Mouse (Mus musculus) hindbrain, embryonic 15.5 days (tissue): ENCODE data around the gene Bri3. TPM values are rescaled to one million over a fixed set of nuclear protein-coding genes. Genes with fewer than 3 reads are reported as not detected.

Experiments
- ATAC-seq: fragments of 200-750 bp; cut with Nextera tagmentation; 2 replicates; pipeline ENCODE4 v1.8.0; 2017; ENCODE audit warnings: low read depth, moderate number of reproducible peaks, moderate TSS enrichment; ENCODE audit not compliant: low FRiP score
- H3K27ac ChIP-seq: fragments of 300-500 bp; sonication (generic); replicated peaks from 2 replicates; pipeline ENCODE4 v1.5.1; 2015; ENCODE audit warnings: mild to moderate bottlenecking, inconsistent platforms
- H3K27me3 ChIP-seq: fragments of 300-500 bp; sonication (generic); 2 replicates; pipeline ENCODE4 v1.6.1; 2015; ENCODE audit warnings: control low read depth, inconsistent platforms
- H3K36me3 ChIP-seq: fragments of 300-500 bp; sonication (generic); 2 replicates; pipeline ENCODE4 v1.6.1; 2015; ENCODE audit warnings: control low read depth, inconsistent platforms
- H3K4me1 ChIP-seq: fragments of 300-500 bp; sonication (generic); replicated peaks from 2 replicates; pipeline ENCODE4 v1.6.1; 2015; ENCODE audit warnings: control low read depth, inconsistent platforms
- H3K4me2 ChIP-seq: fragments of 300-500 bp; sonication (generic); 2 replicates; pipeline ENCODE4 v1.6.1; 2015; ENCODE audit warnings: moderate library complexity, mild to moderate bottlenecking, inconsistent platforms
- H3K4me3 ChIP-seq: fragments of 300-500 bp; sonication (generic); 2 replicates; pipeline ENCODE4 v1.5.1; 2015; ENCODE audit warnings: mild to moderate bottlenecking, inconsistent platforms
- H3K9ac ChIP-seq: fragments of 300-500 bp; sonication (generic); 2 replicates; pipeline ENCODE4 v1.6.1; 2015; ENCODE audit warnings: inconsistent platforms
- H3K9me3 ChIP-seq: fragments of 300-500 bp; sonication (generic); 2 replicates; pipeline ENCODE4 v1.6.1; 2016; ENCODE audit warnings: control low read depth, inconsistent platforms
- WGBS: fragments of 180-500 bp; shearing (Covaris S2); methylation state at CpG from one replicate; pipeline ENCODE4 v1.1.7; 2015; 5-methylcytosine and 5-hydroxymethylcytosine counted together
- polyA plus RNA-seq: library from polyadenylated mRNA; unstranded; fragments of >200 nt; fragmentation: Nextera tagmentation; extraction: Ambion mirVana; gene quantifications from 2 replicates; pipeline ENCODE4 v1.2.1, GENCODE M21; 2015

Gene Bri3
- polyA plus RNA-seq, 1 experiment from 2014 or later, result 105 TPM

DNA sequence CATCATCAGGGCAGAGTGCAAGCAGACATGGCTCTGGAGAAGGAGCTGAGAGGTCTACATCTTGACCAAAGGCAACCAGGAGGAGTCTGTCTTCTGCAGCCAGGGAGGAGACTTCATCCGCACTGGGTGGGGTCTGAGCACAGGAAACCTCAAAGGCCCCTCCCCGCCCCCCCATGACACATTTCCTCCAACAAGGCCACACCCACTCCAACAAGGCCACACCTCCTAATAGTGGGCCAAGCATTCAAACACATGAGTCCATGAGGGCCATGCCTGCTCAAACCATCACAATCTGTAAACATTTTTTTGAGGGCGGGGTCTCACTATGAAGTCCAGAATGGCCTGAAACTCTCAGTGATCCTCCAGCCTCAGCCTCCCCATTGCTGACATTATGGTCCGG, 135.2 kb downstream of the Bri3 start:
- Histone ChIP-seq H3K36me3 (no peaks in the 10 kb centered on the region), H3K4me2 (no peak overlapping the region), H3K27ac (no peak overlapping the region), H3K9ac (no peak overlapping the region), H3K4me3 (no peak overlapping the region), H3K27me3 (no peaks in the 10 kb centered on the region), H3K9me3 (no peaks in the 10 kb centered on the region), H3K4me1 (no peaks in the 10 kb centered on the region)
- no peak for ATAC-seq
- 93% methylated on average over 4 of the region's 4 CpGs for WGBS

DNA sequence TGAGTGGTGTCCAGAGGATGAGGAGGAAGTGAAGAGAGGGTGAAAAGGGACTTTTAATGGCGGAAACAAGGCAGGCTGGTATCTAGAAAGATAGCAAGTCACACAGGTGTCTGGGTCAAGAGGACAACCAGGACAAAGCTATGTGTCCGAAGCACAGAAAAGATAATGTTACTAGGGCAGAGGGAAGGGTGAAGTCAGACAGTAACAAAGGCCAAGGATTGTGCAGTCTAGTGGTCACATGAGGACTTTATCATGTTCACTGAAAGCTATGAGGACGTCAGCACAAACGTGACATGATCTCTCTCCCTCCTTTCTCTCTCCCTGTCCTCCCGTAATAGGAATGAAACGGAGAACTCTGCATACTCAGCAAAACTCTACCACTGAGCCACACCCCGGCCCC, 136.5 kb downstream of the Bri3 start:
- Histone ChIP-seq H3K9ac (no peak overlapping the region), H3K27me3 (no peaks in the 10 kb centered on the region), H3K36me3 (no peaks in the 10 kb centered on the region), H3K4me3 (no peak overlapping the region), H3K4me1 (no peaks in the 10 kb centered on the region), H3K27ac (no peak overlapping the region), H3K4me2 (no peak overlapping the region), H3K9me3 (no peaks in the 10 kb centered on the region)
- WGBS, result 90% methylated on average over 7 of the region's 7 CpGs
- no peak for ATAC-seq

DNA sequence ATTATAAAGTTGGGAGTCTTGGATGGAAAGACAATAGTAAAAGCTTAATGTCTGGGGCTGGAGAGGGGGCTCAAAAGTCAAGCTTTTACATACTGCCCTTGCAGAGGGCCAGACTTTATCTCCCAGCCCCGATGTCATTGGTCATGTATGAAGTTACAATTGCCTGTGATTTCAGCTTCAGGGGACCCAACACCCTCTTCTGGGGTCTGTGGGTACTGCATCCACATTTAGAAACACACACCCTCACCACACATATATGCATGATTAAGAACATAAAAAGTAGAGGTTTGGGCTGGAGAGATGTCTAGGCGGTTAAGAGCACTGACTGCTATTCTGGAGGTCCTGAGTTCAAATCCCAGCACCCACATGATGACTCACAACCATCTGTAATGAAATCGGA, 137.5 kb downstream of the Bri3 start:
- no peaks in the 10 kb centered on the region for H3K36me3 ChIP-seq
- no peak overlapping the region for H3K4me3 ChIP-seq
- no peak overlapping the region for H3K9ac ChIP-seq
- ATAC-seq, result no peak
- no peaks in the 10 kb centered on the region for H3K9me3 ChIP-seq
- WGBS, result 86% methylated on average over 3 of the region's 3 CpGs
- H3K27me3 ChIP-seq, result no peaks in the 10 kb centered on the region
- no peak overlapping the region for H3K27ac ChIP-seq
- H3K4me2 ChIP-seq, result no peak overlapping the region
- no peaks in the 10 kb centered on the region for H3K4me1 ChIP-seq

DNA sequence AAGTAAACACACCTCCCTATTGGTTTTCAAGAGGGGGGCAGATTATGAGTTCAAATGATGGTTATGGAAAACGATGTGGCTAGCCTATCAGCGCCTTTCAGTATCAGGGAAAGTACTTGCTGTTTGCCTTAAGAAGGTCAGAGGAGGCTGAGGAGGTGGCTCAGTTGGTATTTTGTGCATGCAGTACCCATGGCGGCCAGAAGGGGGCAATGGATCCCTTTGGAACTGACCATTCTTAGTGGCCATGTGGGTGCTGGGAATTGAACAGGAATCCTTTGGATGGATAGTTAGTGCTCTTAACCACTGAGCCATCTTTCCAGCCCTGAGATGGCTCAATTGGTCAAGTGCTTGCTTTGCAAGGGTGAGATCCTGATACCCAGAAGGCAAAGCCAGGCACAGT, 139.7 kb downstream of the Bri3 start:
- no peak overlapping the region for H3K27ac ChIP-seq
- no peaks in the 10 kb centered on the region for H3K36me3 ChIP-seq
- H3K9ac ChIP-seq, result no peak overlapping the region
- H3K4me2 ChIP-seq, result no peak overlapping the region
- H3K9me3 ChIP-seq, result no peaks in the 10 kb centered on the region
- 70% methylated on average over 3 of the region's 3 CpGs for WGBS
- no peak for ATAC-seq
- H3K4me1 ChIP-seq, result no peaks in the 10 kb centered on the region
- no peak overlapping the region for H3K4me3 ChIP-seq
- no peaks in the 10 kb centered on the region for H3K27me3 ChIP-seq

DNA sequence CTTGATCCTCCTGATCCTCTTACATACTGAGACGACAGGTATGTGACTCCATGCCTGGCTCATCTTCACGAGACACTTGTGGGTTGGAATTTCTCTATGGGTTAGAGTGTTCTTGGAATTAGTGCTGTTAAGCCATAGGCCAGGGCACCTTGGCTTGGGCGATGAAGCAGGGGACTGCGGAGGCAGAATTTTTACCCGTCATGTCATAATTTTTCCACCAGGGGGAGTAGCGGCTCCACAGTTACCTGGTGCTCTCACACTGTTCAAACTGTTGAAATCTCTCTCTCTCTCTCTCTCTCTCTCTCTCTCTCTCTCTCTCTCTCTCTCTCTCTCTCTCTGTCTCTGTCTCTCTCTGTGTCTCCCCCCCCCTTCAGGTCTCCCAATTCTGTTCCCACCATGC, 143.6 kb downstream of the Bri3 start:
- H3K36me3 ChIP-seq, result no peaks in the 10 kb centered on the region
- no peak overlapping the region for H3K4me3 ChIP-seq
- H3K27ac ChIP-seq, result no peak overlapping the region
- no peaks in the 10 kb centered on the region for H3K27me3 ChIP-seq
- no peaks in the 10 kb centered on the region for H3K9me3 ChIP-seq
- 12% methylated on average over 6 of the region's 6 CpGs for WGBS
- no peak overlapping the region for H3K4me2 ChIP-seq
- ATAC-seq, result peak; percentile 69
- H3K9ac ChIP-seq, result no peak overlapping the region
- H3K4me1 ChIP-seq, result no peaks in the 10 kb centered on the region

DNA sequence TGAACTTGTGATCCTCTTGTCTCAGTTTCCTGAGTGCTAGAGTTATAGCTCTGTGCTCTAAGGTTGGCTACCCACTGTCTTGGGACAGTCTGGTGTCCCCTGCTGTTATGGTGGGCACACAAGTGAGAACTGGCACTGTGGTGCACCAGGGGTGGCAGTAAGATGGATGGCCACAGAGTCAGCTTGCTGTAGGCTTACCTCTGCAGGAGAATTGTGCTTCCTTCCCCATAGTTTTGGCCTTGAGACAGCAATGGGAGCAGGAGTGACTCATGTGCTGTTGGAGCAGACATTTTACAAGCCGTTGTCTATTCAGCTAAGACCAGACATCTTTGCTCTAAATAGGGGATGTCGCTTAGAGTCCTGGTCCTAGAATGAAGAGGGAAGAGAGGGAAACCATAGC, 149.9 kb downstream of the Bri3 start:
- no peak for ATAC-seq
- Histone ChIP-seq H3K36me3 (no peaks in the 10 kb centered on the region), H3K4me3 (no peak overlapping the region), H3K27ac (no peak overlapping the region), H3K27me3 (no peaks in the 10 kb centered on the region), H3K4me2 (no peak overlapping the region), H3K9ac (no peak overlapping the region), H3K4me1 (no peaks in the 10 kb centered on the region), H3K9me3 (no peaks in the 10 kb centered on the region)
- 95% methylated on average over 2 of the region's 2 CpGs for WGBS

DNA sequence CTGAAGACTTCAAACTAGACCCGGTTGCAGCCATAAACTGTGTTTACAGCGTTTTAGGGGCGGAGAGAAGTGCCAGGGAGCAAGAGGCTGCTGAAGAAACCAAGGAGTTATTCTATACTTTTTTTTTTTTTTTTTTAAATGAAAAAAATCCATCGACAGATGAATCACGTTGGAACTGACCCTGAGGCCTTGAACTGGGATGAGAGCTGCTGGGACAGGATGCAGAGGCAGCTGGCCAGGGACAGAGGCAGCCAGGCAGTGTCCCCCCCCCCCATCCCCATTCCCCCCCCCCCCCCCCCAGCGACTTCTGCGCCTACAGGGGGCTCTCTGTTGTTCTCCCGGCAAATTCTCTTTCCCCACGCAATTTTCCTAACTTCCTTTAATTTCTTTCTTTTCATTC, 153.3 kb downstream of the Bri3 start:
- Histone ChIP-seq H3K4me2 (no peak overlapping the region), H3K36me3 (no peaks in the 10 kb centered on the region), H3K9me3 (no peaks in the 10 kb centered on the region), H3K27me3 (no peaks in the 10 kb centered on the region), H3K27ac (no peak overlapping the region), H3K9ac (no peak overlapping the region), H3K4me1 (no peaks in the 10 kb centered on the region), H3K4me3 (no peak overlapping the region)
- ATAC-seq, result no peak
- WGBS, result 37% methylated on average over 5 of the region's 9 CpGs

DNA sequence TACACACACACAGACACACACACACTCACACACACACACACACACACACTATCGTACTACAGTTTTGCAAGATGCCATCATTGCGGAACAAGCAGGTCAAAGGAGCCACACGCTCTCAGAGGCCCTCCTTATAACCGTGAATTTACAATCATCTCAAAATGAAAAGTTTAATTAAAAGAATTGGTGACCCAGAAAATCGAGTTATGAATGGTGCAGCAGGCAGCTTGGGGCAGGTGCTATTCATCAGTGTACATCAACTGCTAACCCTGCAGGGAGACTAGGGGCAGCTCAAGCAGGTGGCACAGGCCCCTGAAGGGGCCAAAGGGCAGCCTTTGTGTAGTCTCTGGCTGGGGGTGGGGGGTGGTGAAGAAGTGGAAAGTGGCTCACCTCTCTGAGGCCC, 156.6 kb downstream of the Bri3 start:
- 29% methylated on average over 5 of the region's 5 CpGs for WGBS
- Histone ChIP-seq H3K4me1 (no peaks in the 10 kb centered on the region), H3K27ac (no peak overlapping the region), H3K9me3 (no peaks in the 10 kb centered on the region), H3K36me3 (no peaks in the 10 kb centered on the region), H3K9ac (no peak overlapping the region), H3K27me3 (no peaks in the 10 kb centered on the region), H3K4me2 (no peak overlapping the region), H3K4me3 (no peak overlapping the region)
- ATAC-seq, result no peak

DNA sequence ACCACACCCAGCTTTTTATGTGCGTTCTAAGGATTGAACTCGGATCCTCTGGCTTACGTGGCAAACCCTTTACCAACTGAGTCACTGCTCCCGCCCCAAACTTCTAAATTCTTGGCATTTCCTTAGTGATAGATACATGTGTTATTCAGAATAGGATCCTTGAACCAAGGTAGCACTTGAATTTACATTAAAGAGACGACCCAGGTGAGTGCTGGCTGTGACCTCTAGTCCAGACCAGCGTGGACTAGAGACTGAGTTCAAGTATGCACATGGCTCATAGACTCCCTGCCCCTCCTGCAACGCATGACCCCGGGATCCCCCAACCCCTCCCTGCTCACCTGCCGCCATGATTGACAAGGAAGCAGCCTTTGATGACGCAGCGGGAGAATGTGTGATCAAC, 162.0 kb downstream of the Bri3 start:
- peaks cover 2% of the 10 kb centered on the region; the same call in 1 of the 2 replicates for H3K4me1 ChIP-seq
- no peaks in the 10 kb centered on the region for H3K27me3 ChIP-seq
- H3K36me3 ChIP-seq, result no peaks in the 10 kb centered on the region
- ATAC-seq, result no peak
- no peak overlapping the region for H3K9ac ChIP-seq
- no peak overlapping the region for H3K4me3 ChIP-seq
- H3K27ac ChIP-seq, result no peak overlapping the region
- WGBS, result 92% methylated on average over 11 of the region's 11 CpGs
- no peaks in the 10 kb centered on the region for H3K9me3 ChIP-seq
- no peak overlapping the region for H3K4me2 ChIP-seq

DNA sequence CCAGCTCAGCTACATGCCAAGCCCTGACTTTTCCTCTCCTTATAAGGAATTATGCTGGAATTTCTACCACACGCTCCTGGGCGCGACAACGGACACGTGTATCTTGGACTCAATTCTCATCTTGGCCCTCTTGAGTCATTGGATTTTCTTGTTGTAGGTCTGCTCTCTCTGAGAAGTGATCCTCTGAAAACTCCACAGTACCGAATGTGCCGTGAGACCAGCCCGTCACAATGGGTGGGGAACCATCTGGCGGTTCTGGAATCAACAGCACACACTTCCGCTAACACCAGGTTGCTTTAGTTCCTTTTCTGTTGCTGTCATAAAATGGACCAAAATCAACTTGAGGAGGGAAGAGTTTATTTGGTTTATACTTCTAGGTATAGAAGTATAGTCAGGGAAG, 166.4 kb downstream of the Bri3 start:
- 94% methylated on average over 10 of the region's 10 CpGs for WGBS
- Histone ChIP-seq H3K27me3 (no peaks in the 10 kb centered on the region), H3K4me3 (no peak overlapping the region), H3K27ac (no peak overlapping the region), H3K4me1 (peaks cover 13% of the 10 kb centered on the region), H3K9ac (no peak overlapping the region), H3K9me3 (no peaks in the 10 kb centered on the region), H3K4me2 (no peak overlapping the region), H3K36me3 (no peaks in the 10 kb centered on the region)
- no peak for ATAC-seq

DNA sequence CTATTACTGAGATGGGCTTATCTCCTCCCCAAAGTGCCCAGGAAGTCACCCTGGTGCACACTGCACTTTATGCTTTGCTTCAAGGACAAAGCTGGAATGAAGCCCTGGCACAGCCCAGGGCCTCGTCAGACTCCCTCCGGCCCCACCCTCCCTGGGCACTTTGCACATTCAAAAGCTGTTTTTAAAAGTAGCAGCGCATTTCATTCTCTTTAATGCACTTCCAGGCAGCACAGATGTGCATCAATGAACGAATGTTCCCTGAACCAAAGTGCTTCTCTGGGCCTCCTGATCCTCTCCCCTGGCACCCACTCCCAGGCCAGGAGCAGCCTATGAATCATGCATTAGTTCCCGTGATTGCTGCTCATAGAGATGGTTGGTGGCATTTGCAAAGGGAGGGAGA, 167.5 kb downstream of the Bri3 start:
- no peaks in the 10 kb centered on the region for H3K36me3 ChIP-seq
- H3K9me3 ChIP-seq, result no peaks in the 10 kb centered on the region
- peaks cover 13% of the 10 kb centered on the region for H3K4me1 ChIP-seq
- H3K9ac ChIP-seq, result no peak overlapping the region
- no peak overlapping the region for H3K27ac ChIP-seq
- H3K4me2 ChIP-seq, result no peak overlapping the region
- 36% methylated on average over 5 of the region's 5 CpGs for WGBS
- no peak; the same call in 1 of the 2 replicates for ATAC-seq
- no peaks in the 10 kb centered on the region for H3K27me3 ChIP-seq
- H3K4me3 ChIP-seq, result no peak overlapping the region

DNA sequence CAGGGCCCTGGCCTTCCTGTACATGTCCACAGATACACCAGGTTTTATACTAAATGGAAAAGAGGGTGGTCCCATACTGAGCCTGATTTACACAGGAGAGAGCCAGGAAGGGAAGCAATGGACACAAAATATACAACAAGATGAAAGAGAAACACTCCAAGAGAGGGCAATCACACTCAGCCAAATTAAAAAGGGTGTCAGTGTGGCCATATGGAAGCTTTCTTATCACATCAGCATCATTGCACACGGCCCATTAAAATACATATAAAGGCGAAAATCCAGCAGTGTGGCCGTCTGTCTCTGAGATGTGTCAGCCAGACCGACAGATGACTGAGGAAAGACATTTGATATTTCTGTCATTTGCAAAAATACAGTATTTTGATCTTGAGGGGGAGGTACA, 168.5 kb downstream of the Bri3 start:
- WGBS, result 78% methylated on average over 4 of the region's 4 CpGs

DNA sequence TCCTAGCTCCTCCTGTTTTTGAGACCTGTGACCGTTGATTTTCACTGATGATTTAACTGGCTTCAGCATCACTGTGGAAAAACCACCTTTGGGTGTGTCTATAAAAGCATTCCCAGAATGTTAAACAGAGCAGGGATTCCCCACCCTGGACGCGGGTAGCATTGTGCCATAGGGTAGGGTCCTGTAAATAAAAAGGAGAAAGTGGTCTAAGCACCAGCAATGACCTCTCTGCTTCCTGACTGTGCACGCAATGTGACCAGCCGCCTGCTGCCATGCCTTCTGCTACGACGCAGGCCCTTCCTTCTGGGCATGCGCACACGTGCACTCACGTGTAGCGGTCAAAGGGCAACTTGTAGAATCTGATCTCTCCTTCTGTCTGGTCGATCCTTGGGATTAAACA, 174.2 kb downstream of the Bri3 start:
- WGBS, result 91% methylated on average over 12 of the region's 12 CpGs

More for the DNA sequence above, 168.5 kb downstream of the Bri3 start:
- Histone ChIP-seq H3K27me3 (no peaks in the 10 kb centered on the region), H3K4me2 (no peak overlapping the region), H3K9ac (no peak overlapping the region), H3K4me1 (peaks cover 13% of the 10 kb centered on the region), H3K36me3 (no peaks in the 10 kb centered on the region), H3K27ac (no peak overlapping the region), H3K9me3 (no peaks in the 10 kb centered on the region), H3K4me3 (no peak overlapping the region)
- no peak for ATAC-seq

More for the DNA sequence above, 174.2 kb downstream of the Bri3 start:
- Histone ChIP-seq H3K36me3 (no peaks in the 10 kb centered on the region), H3K9ac (no peak overlapping the region), H3K9me3 (no peaks in the 10 kb centered on the region), H3K4me2 (no peak overlapping the region), H3K27ac (no peak overlapping the region), H3K4me1 (no peaks in the 10 kb centered on the region), H3K27me3 (no peaks in the 10 kb centered on the region), H3K4me3 (no peak overlapping the region)
- ATAC-seq, result no peak
